Mouse (Mus musculus): ENCODE measurements around the gene Tasp1. TPM values are rescaled to one million over a fixed set of nuclear protein-coding genes. Genes with fewer than 3 reads are reported as not detected.

Tasp1 gene
- total and polyA plus RNA-seq, 2 experiments from 2014 or later, result 16.2 to 21.6 TPM

DNA sequence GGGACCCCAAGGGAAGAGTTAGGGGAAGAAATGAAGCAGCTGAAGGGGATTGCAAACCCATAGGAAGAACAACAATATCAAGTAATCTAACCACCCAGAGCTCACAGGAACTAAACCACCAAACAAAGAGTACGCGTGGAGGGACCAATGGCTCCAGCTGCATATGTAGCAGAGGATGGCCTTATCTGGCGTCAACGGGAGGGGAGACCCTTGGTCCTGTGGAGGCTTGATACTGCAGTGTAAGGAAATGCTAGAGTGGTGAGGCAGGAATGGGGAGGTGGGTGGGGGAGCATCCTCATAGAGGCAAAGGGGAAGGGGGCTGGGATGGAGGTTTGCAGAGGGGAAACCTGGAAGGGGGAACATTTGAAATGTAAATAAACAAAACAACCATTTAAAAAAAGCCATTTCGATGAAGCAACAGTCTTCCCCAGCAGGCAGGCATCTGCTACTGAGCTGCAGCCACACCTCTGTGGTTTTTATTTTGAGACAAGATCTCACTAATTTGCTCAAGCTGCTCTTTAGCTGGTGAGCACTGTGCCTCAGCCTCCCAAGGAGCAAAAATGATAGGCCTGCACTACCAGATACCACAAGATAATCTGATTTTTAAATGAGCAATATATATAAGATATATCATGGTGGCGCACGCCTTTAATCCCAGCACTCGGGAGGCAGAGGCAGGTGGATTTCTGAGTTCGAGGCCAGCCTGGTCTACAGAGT, 160.0 kb downstream of the Tasp1 start:
- DNase-seq (ENCODE audit: low spot score), result no peak
- 94% methylated on average over 9 of the region's 9 CpGs for WGBS
- H3K27ac ChIP-seq, result no peak overlapping the region

DNA sequence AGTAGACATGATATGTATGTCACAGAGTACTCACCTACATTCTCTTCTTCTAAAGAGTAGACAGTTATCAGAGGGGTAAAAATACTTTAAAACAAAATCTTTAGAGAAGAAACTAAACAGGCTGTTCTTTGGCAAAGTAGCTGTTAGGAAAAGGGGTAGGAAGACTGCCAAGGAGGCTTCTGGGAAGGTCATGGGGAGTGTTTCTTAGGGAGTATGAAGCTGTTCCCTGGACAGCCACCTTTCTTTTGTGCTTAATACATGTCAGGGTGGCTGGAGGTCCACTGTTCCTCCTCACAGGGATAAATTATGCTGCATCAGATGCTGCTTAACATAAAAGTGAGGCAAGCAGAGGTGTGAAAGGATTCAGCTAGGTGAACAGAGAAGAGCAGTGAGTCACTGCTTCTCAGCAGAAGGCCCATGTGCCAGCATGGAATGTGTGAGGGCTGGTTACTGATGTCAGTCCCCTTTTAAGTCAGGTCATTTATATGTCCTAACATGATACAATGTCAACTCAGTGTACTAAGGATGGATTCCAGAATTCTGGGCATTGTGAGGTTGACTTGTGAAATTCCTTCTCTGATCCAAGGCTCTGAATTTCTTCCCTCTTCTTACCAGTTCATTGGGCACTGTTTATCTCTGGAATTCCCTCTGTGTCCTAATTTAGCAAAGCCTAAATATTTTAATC, 175.1 kb downstream of the Tasp1 start:
- H3K27ac ChIP-seq, result no peak overlapping the region
- no peaks in the 10 kb centered on the region for H3K36me3 ChIP-seq (ENCODE audit: insufficient read depth, low read length)
- no peak overlapping the region for H3K4me3 ChIP-seq (ENCODE audit: low read length)
- no peak for ATAC-seq
- no peak overlapping the region for H3K4me2 ChIP-seq (ENCODE audit: low read depth, low read length)
- H3K4me1 ChIP-seq (ENCODE audit: insufficient read depth, low read length), result no peaks in the 10 kb centered on the region
- TF ChIP-seq CTCF (IDR thresholded peaks at IDR 0.05; ENCODE audit: low read depth), result no peak
- no peaks in the 10 kb centered on the region for H3K9me3 ChIP-seq (ENCODE audit: low read length)
- no peaks in the 10 kb centered on the region for H3K27me3 ChIP-seq (ENCODE audit: insufficient read depth, low read length)
- DNase-seq (ENCODE audit: low spot score), result no peak
- H3K9ac ChIP-seq (replicated peaks; ENCODE audit: low read length), result no peak overlapping the region

More for the DNA sequence above, 160.0 kb downstream of the Tasp1 start:
- no peak for ATAC-seq
- H3K9me3 ChIP-seq (ENCODE audit: low read length), result no peaks in the 10 kb centered on the region
- H3K4me1 ChIP-seq (ENCODE audit: insufficient read depth, low read length), result no peaks in the 10 kb centered on the region
- H3K36me3 ChIP-seq (ENCODE audit: insufficient read depth, low read length), result peaks cover 7% of the 10 kb centered on the region; the same call in 1 of the 2 replicates
- no peaks in the 10 kb centered on the region for H3K27me3 ChIP-seq (ENCODE audit: insufficient read depth, low read length)
- no peak overlapping the region for H3K9ac ChIP-seq (replicated peaks; ENCODE audit: low read length)
- no peak for TF ChIP-seq CTCF (IDR thresholded peaks at IDR 0.05; ENCODE audit: low read depth)
- H3K4me2 ChIP-seq (ENCODE audit: low read depth, low read length), result no peak overlapping the region
- H3K4me3 ChIP-seq (ENCODE audit: low read length), result no peak overlapping the region

DNA sequence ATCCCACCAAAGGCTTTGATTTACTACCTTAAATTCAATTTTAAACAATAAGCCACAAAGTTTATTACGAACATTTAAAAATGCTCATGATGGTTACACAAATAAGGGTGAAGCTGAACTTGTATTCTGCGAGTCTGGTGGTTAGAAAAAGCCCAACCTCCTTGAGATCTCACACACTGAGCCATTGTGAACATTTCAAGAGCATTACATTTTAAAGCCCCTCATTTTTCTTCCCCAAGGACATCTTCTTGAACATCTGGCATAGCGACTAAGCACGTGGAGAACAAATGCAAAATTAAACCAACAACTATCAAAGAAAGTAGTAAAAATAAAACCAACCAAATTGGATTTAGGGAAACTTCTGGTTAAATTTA, 182.4 kb downstream of the Tasp1 start:
- 65% methylated on average over 4 of the region's 4 CpGs for WGBS
- no peak overlapping the region for H3K4me2 ChIP-seq (ENCODE audit: low read depth, low read length)
- H3K36me3 ChIP-seq (ENCODE audit: insufficient read depth, low read length), result 0 out of 2 replicates have a peak, but pooled peaks cover 4% of the 10 kb centered on the region
- no peaks in the 10 kb centered on the region for H3K9me3 ChIP-seq (ENCODE audit: low read length)
- ATAC-seq (no peak), DNase-seq (ENCODE audit: low spot score) (no peak)
- no peak overlapping the region for H3K4me3 ChIP-seq (ENCODE audit: low read length)
- H3K4me1 ChIP-seq (ENCODE audit: insufficient read depth, low read length), result no peaks in the 10 kb centered on the region
- no peaks in the 10 kb centered on the region for H3K27me3 ChIP-seq (ENCODE audit: insufficient read depth, low read length)
- TF ChIP-seq CTCF (IDR thresholded peaks at IDR 0.05; ENCODE audit: low read depth), result no peak
- H3K9ac ChIP-seq (replicated peaks; ENCODE audit: low read length), result no peak overlapping the region
- H3K27ac ChIP-seq, result no peak overlapping the region

DNA sequence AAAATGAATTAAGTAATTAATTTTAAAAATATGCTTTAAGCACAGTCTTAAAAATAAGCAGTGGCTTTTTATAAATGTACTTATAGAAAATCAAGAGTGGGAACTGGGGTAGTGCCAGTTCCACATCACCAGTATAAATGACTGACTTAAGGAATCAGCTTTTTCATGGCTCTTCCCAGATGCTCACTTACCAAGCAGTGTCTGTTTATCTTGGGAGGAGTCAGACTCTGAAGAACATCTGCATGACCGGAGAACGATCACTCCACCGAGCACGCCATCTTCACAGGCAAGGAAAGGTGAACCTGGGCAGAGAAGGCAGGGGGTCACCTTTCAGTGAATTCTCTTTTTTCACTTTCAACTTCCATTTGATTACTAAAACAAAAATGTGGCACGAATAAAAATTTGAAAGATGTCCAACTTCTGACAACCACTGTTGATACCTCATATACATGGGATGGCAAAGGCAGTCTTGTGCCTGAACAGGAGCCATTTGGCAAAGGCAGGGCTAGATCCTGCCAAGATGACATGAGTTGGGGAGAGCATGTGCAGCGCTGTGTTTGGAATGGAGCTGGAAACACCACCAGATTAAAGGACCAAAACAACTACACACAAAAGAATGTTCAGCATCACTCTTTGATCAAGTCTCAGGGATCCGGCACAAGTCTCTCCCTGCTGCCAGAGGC, 182.9 kb downstream of the Tasp1 start:
- H3K36me3 ChIP-seq (ENCODE audit: insufficient read depth, low read length), result 0 out of 2 replicates have a peak, but pooled peaks cover 4% of the 10 kb centered on the region
- no peak overlapping the region for H3K4me3 ChIP-seq (ENCODE audit: low read length)
- 71% methylated on average over 7 of the region's 7 CpGs for WGBS
- no peak overlapping the region for H3K27ac ChIP-seq
- H3K4me1 ChIP-seq (ENCODE audit: insufficient read depth, low read length), result no peaks in the 10 kb centered on the region
- ATAC-seq (no peak), DNase-seq (ENCODE audit: low spot score) (no peak)
- no peak overlapping the region for H3K9ac ChIP-seq (replicated peaks; ENCODE audit: low read length)
- no peak for TF ChIP-seq CTCF (IDR thresholded peaks at IDR 0.05; ENCODE audit: low read depth)
- H3K27me3 ChIP-seq (ENCODE audit: insufficient read depth, low read length), result no peaks in the 10 kb centered on the region
- no peak overlapping the region for H3K4me2 ChIP-seq (ENCODE audit: low read depth, low read length)
- no peaks in the 10 kb centered on the region for H3K9me3 ChIP-seq (ENCODE audit: low read length)

DNA sequence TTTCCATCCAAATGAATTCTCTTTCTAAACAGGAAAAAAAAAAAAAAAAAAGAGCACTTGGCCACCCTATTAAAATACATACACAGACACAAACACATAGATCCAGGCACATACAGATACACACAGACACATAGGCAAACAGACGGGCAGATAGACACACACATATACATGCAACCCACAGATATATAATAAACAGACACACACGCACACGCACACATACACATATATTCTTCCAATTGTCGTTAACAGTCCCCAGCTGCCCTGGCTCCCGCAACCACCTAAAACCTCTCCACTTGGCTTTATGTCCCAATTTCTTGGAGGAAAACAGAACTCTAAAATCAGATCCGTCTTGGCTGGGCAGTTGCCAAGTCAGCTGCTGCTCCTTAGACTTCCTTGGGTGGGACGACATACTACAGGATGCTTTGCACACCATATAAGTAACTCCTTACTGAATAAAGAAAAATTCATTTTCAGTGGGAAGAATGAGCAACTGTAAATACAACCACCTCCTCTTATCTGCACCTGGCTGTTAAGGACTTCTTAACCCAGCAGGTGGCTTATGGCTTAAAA, 188.5 kb downstream of the Tasp1 start:
- DNase-seq (ENCODE audit: low spot score) (no peak), ATAC-seq (no peak)
- TF ChIP-seq CTCF (IDR thresholded peaks at IDR 0.05; ENCODE audit: low read depth), result no peak
- no peak overlapping the region for H3K4me2 ChIP-seq (ENCODE audit: low read depth, low read length)
- H3K4me1 ChIP-seq (ENCODE audit: insufficient read depth, low read length), result no peaks in the 10 kb centered on the region
- WGBS, result 84% methylated on average over 7 of the region's 7 CpGs
- no peak overlapping the region for H3K9ac ChIP-seq (replicated peaks; ENCODE audit: low read length)
- H3K27me3 ChIP-seq (ENCODE audit: insufficient read depth, low read length), result no peaks in the 10 kb centered on the region
- 0 out of 2 replicates have a peak, but pooled peaks cover 4% of the 10 kb centered on the region for H3K36me3 ChIP-seq (ENCODE audit: insufficient read depth, low read length)
- H3K4me3 ChIP-seq (ENCODE audit: low read length), result no peak overlapping the region
- no peaks in the 10 kb centered on the region for H3K9me3 ChIP-seq (ENCODE audit: low read length)
- H3K27ac ChIP-seq, result no peak overlapping the region

DNA sequence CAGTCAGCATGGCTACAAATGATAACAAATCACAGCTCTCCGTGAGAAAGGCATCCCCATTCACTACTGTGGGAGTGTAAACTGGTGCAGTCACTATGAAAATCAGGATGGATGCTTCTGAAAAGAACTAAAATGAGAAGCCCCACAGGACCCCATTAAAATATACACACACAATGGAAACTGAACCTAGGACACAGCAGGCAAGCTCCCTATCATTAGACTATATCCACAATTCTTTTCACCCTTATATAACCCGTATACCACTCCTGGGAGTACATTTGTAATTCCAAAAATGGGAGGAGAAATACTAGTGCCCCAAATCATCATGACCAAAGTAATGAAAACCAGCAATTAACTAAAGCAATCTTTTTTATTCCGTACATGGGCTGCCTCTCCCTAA, 190.7 kb downstream of the Tasp1 start:
- 65% methylated on average over 3 of the region's 3 CpGs for WGBS
- ATAC-seq, result no peak

More for the DNA sequence above, 190.7 kb downstream of the Tasp1 start:
- H3K4me2 ChIP-seq (ENCODE audit: low read depth, low read length), result no peak overlapping the region
- DNase-seq (ENCODE audit: low spot score), result no peak
- H3K9ac ChIP-seq (replicated peaks; ENCODE audit: low read length), result no peak overlapping the region
- H3K9me3 ChIP-seq (ENCODE audit: low read length), result no peaks in the 10 kb centered on the region
- no peak for TF ChIP-seq CTCF (IDR thresholded peaks at IDR 0.05; ENCODE audit: low read depth)
- no peak overlapping the region for H3K27ac ChIP-seq
- H3K27me3 ChIP-seq (ENCODE audit: insufficient read depth, low read length), result no peaks in the 10 kb centered on the region
- no peak overlapping the region for H3K4me3 ChIP-seq (ENCODE audit: low read length)
- H3K36me3 ChIP-seq (ENCODE audit: insufficient read depth, low read length), result no peaks in the 10 kb centered on the region
- no peaks in the 10 kb centered on the region for H3K4me1 ChIP-seq (ENCODE audit: insufficient read depth, low read length)
